Mouse (Mus musculus): ENCODE measurements around the gene Car15. TPM values are rescaled to one million over a fixed set of nuclear protein-coding genes. Genes with fewer than 3 reads are reported as not detected.

Car15 gene
- polyA plus RNA-seq (2014; fragmentation: Nextera tagmentation; extraction: Ambion mirVana) = 3.2 and 3.4 TPM in 2 replicates

GRCm38 (mm10) chr16:17838051-17838450, at the start of gene Car15:
Gene Car15 (minus strand): TSS chr16:17838364.
- no peak for DNase-seq (ENCODE audit: low spot score)
- H3K9me3 ChIP-seq (ENCODE audit: control insufficient read depth, low read length) = no peaks in the 10 kb centered on the region
- WGBS = 89% methylated on average over 6 of the region's 6 CpGs
- no peak within 1 kb of the TSS for H3K27ac ChIP-seq (ENCODE audit: low read depth, low read length)
- peaks cover 35% of the 10 kb centered on the region for H3K27me3 ChIP-seq (ENCODE audit: control insufficient read depth, insufficient read depth, low read length)
- H3K4me3 ChIP-seq (ENCODE audit: low read depth, low read length) = no peak within 1 kb of the TSS
- ATAC-seq (ENCODE audit: insufficient read depth, low FRiP score, low TSS enrichment) = no peak
- no peak within 1 kb of the TSS for H3K4me2 ChIP-seq (ENCODE audit: low read depth)
- no peaks in the 10 kb centered on the region for H3K4me1 ChIP-seq (ENCODE audit: control insufficient read depth, insufficient read depth, low read length)
- H3K36me3 ChIP-seq (ENCODE audit: control insufficient read depth, insufficient read depth, low read length) = peaks cover 17% of the 10 kb centered on the region
- H3K9ac ChIP-seq (ENCODE audit: low read length) = no peak within 1 kb of the TSS

- WGBS = 83% methylated on average over 6 of the region's 6 CpGs
- no peak overlapping the region for H3K27ac ChIP-seq (ENCODE audit: low read depth, low read length)
- ATAC-seq (ENCODE audit: insufficient read depth, low FRiP score, low TSS enrichment) (no peak), DNase-seq (ENCODE audit: low spot score) (no peak)
- H3K4me3 ChIP-seq (ENCODE audit: low read depth, low read length) = no peak overlapping the region
- H3K4me2 ChIP-seq (ENCODE audit: low read depth) = no peak overlapping the region
- no peaks in the 10 kb centered on the region for H3K4me1 ChIP-seq (ENCODE audit: control insufficient read depth, insufficient read depth, low read length)
- H3K9ac ChIP-seq (ENCODE audit: low read length) = no peak overlapping the region
- H3K36me3 ChIP-seq (ENCODE audit: control insufficient read depth, insufficient read depth, low read length) = peaks cover 3% of the 10 kb centered on the region; the same call in 1 of the 2 replicates
- no peaks in the 10 kb centered on the region for H3K27me3 ChIP-seq (ENCODE audit: control insufficient read depth, insufficient read depth, low read length)
- H3K9me3 ChIP-seq (ENCODE audit: control insufficient read depth, low read length) = no peaks in the 10 kb centered on the region
Measured at GRCm38 (mm10) chr16:17884116-17884515, 46.0 kb upstream of the Car15 start.

GRCm38 (mm10) chr16:17882196-17882595, 44.0 kb upstream of the Car15 start:
- no peaks in the 10 kb centered on the region for H3K27me3 ChIP-seq (ENCODE audit: control insufficient read depth, insufficient read depth, low read length)
- no peak overlapping the region for H3K9ac ChIP-seq (ENCODE audit: low read length)
- H3K4me3 ChIP-seq (ENCODE audit: low read depth, low read length) = no peak overlapping the region
- ATAC-seq (ENCODE audit: insufficient read depth, low FRiP score, low TSS enrichment) (no peak), DNase-seq (ENCODE audit: low spot score) (no peak)
- no peak overlapping the region for H3K4me2 ChIP-seq (ENCODE audit: low read depth)
- no peaks in the 10 kb centered on the region for H3K9me3 ChIP-seq (ENCODE audit: control insufficient read depth, low read length)
- no peak overlapping the region for H3K27ac ChIP-seq (ENCODE audit: low read depth, low read length)
- H3K4me1 ChIP-seq (ENCODE audit: control insufficient read depth, insufficient read depth, low read length) = no peaks in the 10 kb centered on the region
- peaks cover 4% of the 10 kb centered on the region for H3K36me3 ChIP-seq (ENCODE audit: control insufficient read depth, insufficient read depth, low read length)

- Histone ChIP-seq H3K9ac (ENCODE audit: low read length) (no peak overlapping the region), H3K4me2 (ENCODE audit: low read depth) (no peak overlapping the region), H3K27me3 (ENCODE audit: control insufficient read depth, insufficient read depth, low read length) (no peaks in the 10 kb centered on the region), H3K4me1 (ENCODE audit: control insufficient read depth, insufficient read depth, low read length) (no peaks in the 10 kb centered on the region), H3K9me3 (ENCODE audit: control insufficient read depth, low read length) (no peaks in the 10 kb centered on the region), H3K36me3 (ENCODE audit: control insufficient read depth, insufficient read depth, low read length) (peaks cover 5% of the 10 kb centered on the region), H3K27ac (ENCODE audit: low read depth, low read length) (no peak overlapping the region), H3K4me3 (ENCODE audit: low read depth, low read length) (no peak overlapping the region)
- DNase-seq (ENCODE audit: low spot score) (no peak), ATAC-seq (ENCODE audit: insufficient read depth, low FRiP score, low TSS enrichment) (no peak)
- WGBS = 90% methylated on average over 4 of the region's 4 CpGs
Measured at GRCm38 (mm10) chr16:17879571-17879970, 41.4 kb upstream of the Car15 start.

GRCm38 (mm10) chr16:17876096-17876495, 37.9 kb upstream of the Car15 start:
- Histone ChIP-seq H3K36me3 (ENCODE audit: control insufficient read depth, insufficient read depth, low read length) (peaks cover 2% of the 10 kb centered on the region), H3K27me3 (ENCODE audit: control insufficient read depth, insufficient read depth, low read length) (no peaks in the 10 kb centered on the region), H3K4me2 (ENCODE audit: low read depth) (no peak overlapping the region), H3K27ac (ENCODE audit: low read depth, low read length) (no peak overlapping the region), H3K4me1 (ENCODE audit: control insufficient read depth, insufficient read depth, low read length) (no peaks in the 10 kb centered on the region), H3K9ac (ENCODE audit: low read length) (no peak overlapping the region), H3K9me3 (ENCODE audit: control insufficient read depth, low read length) (no peaks in the 10 kb centered on the region), H3K4me3 (ENCODE audit: low read depth, low read length) (no peak overlapping the region)
- DNase-seq (ENCODE audit: low spot score) (no peak), ATAC-seq (ENCODE audit: insufficient read depth, low FRiP score, low TSS enrichment) (no peak)
- 89% methylated on average over 1 of the region's 1 CpGs for WGBS

- H3K9ac ChIP-seq (ENCODE audit: low read length) = no peak overlapping the region
- ATAC-seq (ENCODE audit: insufficient read depth, low FRiP score, low TSS enrichment) (no peak), DNase-seq (ENCODE audit: low spot score) (no peak)
- peaks cover 2% of the 10 kb centered on the region for H3K36me3 ChIP-seq (ENCODE audit: control insufficient read depth, insufficient read depth, low read length)
- no peak overlapping the region for H3K4me2 ChIP-seq (ENCODE audit: low read depth)
- H3K4me1 ChIP-seq (ENCODE audit: control insufficient read depth, insufficient read depth, low read length) = no peaks in the 10 kb centered on the region
- no peak overlapping the region for H3K4me3 ChIP-seq (ENCODE audit: low read depth, low read length)
- H3K27ac ChIP-seq (ENCODE audit: low read depth, low read length) = no peak overlapping the region
- no peaks in the 10 kb centered on the region for H3K9me3 ChIP-seq (ENCODE audit: control insufficient read depth, low read length)
- 88% methylated on average over 4 of the region's 4 CpGs for WGBS
- no peaks in the 10 kb centered on the region for H3K27me3 ChIP-seq (ENCODE audit: control insufficient read depth, insufficient read depth, low read length)
Measured at GRCm38 (mm10) chr16:17875174-17875573, 37.0 kb upstream of the Car15 start.

- peaks cover 7% of the 10 kb centered on the region for H3K36me3 ChIP-seq (ENCODE audit: control insufficient read depth, insufficient read depth, low read length)
- H3K4me1 ChIP-seq (ENCODE audit: control insufficient read depth, insufficient read depth, low read length) = no peaks in the 10 kb centered on the region
Measured at GRCm38 (mm10) chr16:17872995-17873394, 34.8 kb upstream of the Car15 start.

GRCm38 (mm10) chr16:17871248-17871647, 33.1 kb upstream of the Car15 start:
- WGBS = 90% methylated on average over 5 of the region's 5 CpGs

More at GRCm38 (mm10) chr16:17872995-17873394, 34.8 kb upstream of the Car15 start:
- H3K4me2 ChIP-seq (ENCODE audit: low read depth) = no peak overlapping the region
- DNase-seq (ENCODE audit: low spot score) = no peak
- H3K9ac ChIP-seq (ENCODE audit: low read length) = no peak overlapping the region
- no peak for ATAC-seq (ENCODE audit: insufficient read depth, low FRiP score, low TSS enrichment)
- H3K27me3 ChIP-seq (ENCODE audit: control insufficient read depth, insufficient read depth, low read length) = no peaks in the 10 kb centered on the region
- H3K4me3 ChIP-seq (ENCODE audit: low read depth, low read length) = no peak overlapping the region
- H3K27ac ChIP-seq (ENCODE audit: low read depth, low read length) = no peak overlapping the region
- 73% methylated on average over 4 of the region's 4 CpGs for WGBS
- H3K9me3 ChIP-seq (ENCODE audit: control insufficient read depth, low read length) = no peaks in the 10 kb centered on the region

GRCm38 (mm10) chr16:17865770-17866169, 27.6 kb upstream of the Car15 start:
- Histone ChIP-seq H3K9ac (ENCODE audit: low read length) (no peak overlapping the region), H3K27me3 (ENCODE audit: control insufficient read depth, insufficient read depth, low read length) (no peaks in the 10 kb centered on the region), H3K36me3 (ENCODE audit: control insufficient read depth, insufficient read depth, low read length) (0 out of 2 replicates have a peak, but pooled peaks cover 5% of the 10 kb centered on the region), H3K4me3 (ENCODE audit: low read depth, low read length) (no peak overlapping the region), H3K4me1 (ENCODE audit: control insufficient read depth, insufficient read depth, low read length) (no peaks in the 10 kb centered on the region), H3K27ac (ENCODE audit: low read depth, low read length) (no peak overlapping the region), H3K4me2 (ENCODE audit: low read depth) (no peak overlapping the region), H3K9me3 (ENCODE audit: control insufficient read depth, low read length) (no peaks in the 10 kb centered on the region)
- ATAC-seq (ENCODE audit: insufficient read depth, low FRiP score, low TSS enrichment) (no peak), DNase-seq (ENCODE audit: low spot score) (no peak)
- WGBS = 77% methylated on average over 6 of the region's 6 CpGs

More at GRCm38 (mm10) chr16:17871248-17871647, 33.1 kb upstream of the Car15 start:
- no peaks in the 10 kb centered on the region for H3K9me3 ChIP-seq (ENCODE audit: control insufficient read depth, low read length)
- H3K27ac ChIP-seq (ENCODE audit: low read depth, low read length) = no peak overlapping the region
- no peak overlapping the region for H3K9ac ChIP-seq (ENCODE audit: low read length)
- ATAC-seq (ENCODE audit: insufficient read depth, low FRiP score, low TSS enrichment) (no peak), DNase-seq (ENCODE audit: low spot score) (no peak)
- no peak overlapping the region for H3K4me2 ChIP-seq (ENCODE audit: low read depth)
- 0 out of 2 replicates have a peak, but pooled peaks cover 5% of the 10 kb centered on the region for H3K36me3 ChIP-seq (ENCODE audit: control insufficient read depth, insufficient read depth, low read length)
- no peaks in the 10 kb centered on the region for H3K27me3 ChIP-seq (ENCODE audit: control insufficient read depth, insufficient read depth, low read length)
- no peaks in the 10 kb centered on the region for H3K4me1 ChIP-seq (ENCODE audit: control insufficient read depth, insufficient read depth, low read length)
- no peak overlapping the region for H3K4me3 ChIP-seq (ENCODE audit: low read depth, low read length)

Data from neural tube, embryonic 11.5 days (tissue).